Mouse (Mus musculus) olfactory bulb, adult 2 months (tissue): ENCODE data around the gene Xxylt1. TPM values are rescaled to one million over a fixed set of nuclear protein-coding genes. Genes with fewer than 3 reads are reported as not detected.

Source experiments
- H3K27ac ChIP-seq: fragments of 200-500 bp; 2 replicates; pipeline ENCODE4 v1.5.1; 2012; ENCODE audit warnings: low read depth, low read length; ENCODE audit not compliant: insufficient read depth
- H3K4me1 ChIP-seq: fragments of 200-500 bp; 2 replicates; pipeline ENCODE4 v1.6.1; 2012; ENCODE audit warnings: low read length; ENCODE audit not compliant: control insufficient read depth, insufficient read depth
- H3K4me3 ChIP-seq: fragments of 200-500 bp; 2 replicates; pipeline ENCODE4 v1.5.1; 2012; ENCODE audit warnings: mild to moderate bottlenecking, low read depth, low read length, moderate library complexity; ENCODE audit not compliant: insufficient read depth
- CTCF ChIP-seq: fragments of 200-500 bp; IDR thresholded peaks from 2 replicates; pipeline ENCODE4 v1.5.1; 2012; ENCODE audit warnings: low read depth, mild to moderate bottlenecking, low read length, moderate library complexity; ENCODE audit not compliant: insufficient read depth
- POLR2A ChIP-seq: fragments of 200-500 bp; IDR thresholded peaks from 2 replicates; pipeline ENCODE4 v1.6.1; 2012; ENCODE audit warnings: mild to moderate bottlenecking, low read depth, low read length, moderate library complexity; ENCODE audit not compliant: insufficient read depth
- WGBS: fragments of 180-500 bp; shearing (Covaris S2); methylation state at CpG from one replicate; pipeline ENCODE4 v1.1.7; 2018; 5-methylcytosine and 5-hydroxymethylcytosine counted together
- polyA plus RNA-seq: library from polyadenylated mRNA; stranded (reverse); fragments of >200 nt; gene quantifications from 2 replicates; pipeline ENCODE4 v1.2.4, GENCODE M21; 2012; ENCODE audit warnings: low replicate concordance; ENCODE audit not compliant: missing spikeins, insufficient read depth, insufficient read length

Gene Xxylt1
- polyA plus RNA-seq, 1 experiment, result not detected

DNA sequence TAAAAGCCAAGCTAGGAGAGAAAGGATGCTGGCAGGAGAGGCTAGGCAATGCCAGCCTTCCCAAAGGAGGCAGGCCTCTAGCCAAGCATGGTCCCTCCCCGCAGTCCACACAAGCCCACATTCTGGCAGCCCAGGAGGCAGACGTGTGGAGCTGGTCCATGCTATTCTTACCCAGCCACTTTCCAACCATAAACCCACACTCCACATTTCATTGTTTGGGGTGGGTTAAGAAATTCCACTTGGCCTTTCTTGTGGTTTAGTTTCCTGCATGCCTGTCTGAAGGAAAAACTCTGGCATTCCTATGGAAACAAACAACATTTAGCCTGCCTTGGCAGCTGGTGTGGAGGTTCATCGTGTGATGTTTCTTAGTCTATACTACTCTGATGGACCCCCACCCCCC, 61.7 kb downstream of the Xxylt1 start:
- no peak overlapping the region for H3K27ac ChIP-seq
- H3K4me1 ChIP-seq, result peaks cover 12% of the 10 kb centered on the region
- TF ChIP-seq CTCF (no peak), POLR2A (no peak)
- 58% methylated on average over 3 of the region's 3 CpGs for WGBS
- no peak overlapping the region for H3K4me3 ChIP-seq

DNA sequence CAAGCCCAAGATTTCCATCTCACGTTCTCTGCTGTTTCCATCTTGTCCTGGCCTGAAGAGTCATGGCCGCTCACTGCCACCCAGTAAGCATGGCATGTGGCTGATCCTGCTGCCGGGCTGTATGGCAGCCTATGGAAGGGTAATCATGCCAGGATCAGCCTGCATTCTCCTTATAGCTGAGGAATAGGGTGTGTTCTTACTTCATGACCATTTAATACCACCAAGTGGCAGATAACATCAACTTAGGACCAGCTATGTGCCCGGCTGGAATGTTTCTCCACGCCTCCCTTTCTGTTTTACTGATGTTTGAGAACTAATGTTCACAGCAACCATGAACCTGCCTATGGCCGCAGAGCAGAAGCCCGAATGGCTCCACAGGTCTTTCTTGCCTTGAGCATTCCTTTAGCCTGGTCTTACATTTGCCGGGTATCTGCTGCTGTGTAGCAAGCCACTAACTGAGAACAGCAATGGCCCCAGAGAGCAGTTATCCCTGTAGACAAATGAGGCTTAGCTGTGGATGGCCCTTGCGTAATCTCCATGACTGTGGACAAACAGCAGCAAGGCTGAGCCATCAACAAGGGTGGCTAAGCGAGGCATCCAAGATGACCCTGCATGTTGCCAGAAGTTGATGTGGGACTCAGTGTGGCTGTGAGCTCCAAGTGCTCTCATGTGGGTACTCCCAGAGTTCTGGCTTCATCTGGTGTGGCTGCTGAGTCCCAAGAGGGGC, 63.4 kb downstream of the Xxylt1 start:
- Histone ChIP-seq H3K4me1 (peaks cover 6% of the 10 kb centered on the region), H3K27ac (no peak overlapping the region), H3K4me3 (no peak overlapping the region)
- WGBS, result 97% methylated on average over 10 of the region's 10 CpGs
- TF ChIP-seq CTCF (no peak), POLR2A (no peak)

DNA sequence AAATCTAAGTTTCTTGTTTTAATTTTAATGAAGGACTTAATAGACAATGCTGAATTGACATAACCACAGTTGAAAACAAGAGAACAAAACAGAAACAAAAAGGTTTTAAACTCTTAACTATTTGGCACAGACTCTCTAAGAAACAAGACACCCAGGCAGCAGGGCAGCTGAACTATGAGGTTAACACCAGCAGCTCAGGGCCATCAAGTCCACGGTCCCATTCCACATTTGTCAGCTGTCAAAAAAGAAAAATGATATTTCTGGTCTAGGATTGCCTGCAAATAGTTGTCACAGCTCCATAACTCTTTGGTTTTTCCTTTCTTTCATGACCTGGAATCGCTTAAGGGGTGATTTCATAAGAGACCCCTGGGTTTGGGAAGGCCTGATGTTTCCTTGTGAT, 64.6 kb downstream of the Xxylt1 start:
- 88% methylated on average over 2 of the region's 2 CpGs for WGBS
- Histone ChIP-seq H3K4me1 (peaks cover 6% of the 10 kb centered on the region), H3K4me3 (no peak overlapping the region), H3K27ac (no peak overlapping the region)
- TF ChIP-seq POLR2A (no peak), CTCF (no peak)

DNA sequence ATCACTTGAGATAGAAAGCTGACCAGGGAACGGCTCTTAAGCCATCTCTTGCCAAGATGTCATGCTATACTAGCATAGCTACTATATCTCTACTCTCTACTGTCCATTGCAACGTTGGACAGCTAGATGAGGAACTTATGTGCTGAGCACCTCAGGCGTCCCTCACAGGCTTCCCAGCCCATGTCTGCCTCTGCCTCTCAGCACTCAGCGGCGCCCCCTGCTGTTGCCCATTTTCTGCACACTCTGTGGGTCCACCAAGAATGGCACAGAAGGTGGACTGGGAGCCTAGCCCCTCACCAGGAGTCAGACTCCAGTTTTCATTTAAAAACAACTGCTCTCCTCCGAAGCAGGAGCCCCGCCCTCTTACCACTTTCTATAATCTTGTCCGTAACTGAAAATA, 65.1 kb downstream of the Xxylt1 start:
- Histone ChIP-seq H3K4me3 (no peak overlapping the region), H3K4me1 (peaks cover 4% of the 10 kb centered on the region), H3K27ac (no peak overlapping the region)
- no peak for TF ChIP-seq CTCF
- TF ChIP-seq POLR2A, result no peak
- 84% methylated on average over 8 of the region's 8 CpGs for WGBS

DNA sequence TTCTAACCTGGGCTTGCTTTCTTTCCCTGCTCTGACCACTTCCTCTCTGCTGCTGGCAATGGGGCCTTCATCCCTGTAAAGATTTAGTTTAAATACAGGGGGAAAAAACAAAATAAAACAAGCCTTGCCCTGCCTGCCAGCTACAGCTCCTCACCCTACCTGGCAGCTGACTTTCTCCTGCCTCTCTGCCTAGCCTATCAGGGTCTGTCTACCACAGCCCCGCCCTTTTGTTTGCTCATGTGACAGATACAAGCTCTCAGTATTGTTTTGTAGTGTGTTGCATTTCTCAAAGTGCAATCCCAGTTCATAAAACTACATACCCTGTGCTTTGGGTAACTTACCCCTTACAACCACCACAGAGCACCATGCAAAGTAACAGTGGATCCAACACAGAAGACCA, 66.0 kb downstream of the Xxylt1 start:
- Histone ChIP-seq H3K4me1 (no peaks in the 10 kb centered on the region), H3K27ac (no peak overlapping the region), H3K4me3 (no peak overlapping the region)
- WGBS, result 94% methylated on average over 1 of the region's 1 CpGs
- TF ChIP-seq POLR2A, result no peak
- TF ChIP-seq CTCF, result no peak

DNA sequence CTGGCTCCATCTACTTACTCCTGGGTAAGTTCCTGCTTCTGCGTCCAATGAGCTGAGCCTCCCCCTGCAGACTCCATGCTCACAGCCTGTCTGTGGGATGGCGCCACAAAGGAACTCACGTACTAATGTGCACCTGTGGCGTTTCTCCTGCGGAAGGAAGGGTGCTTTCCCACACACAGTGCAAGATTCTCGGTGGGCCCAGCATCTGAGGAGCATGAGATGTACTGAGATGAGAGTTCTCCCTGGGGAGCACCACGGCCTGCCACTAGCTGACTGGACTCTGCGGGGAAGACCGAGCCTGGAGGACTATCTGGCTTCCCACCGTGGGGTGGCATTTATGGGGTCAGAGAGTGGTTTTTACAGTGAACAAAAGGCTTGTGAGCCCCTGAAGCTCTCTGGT, 69.0 kb downstream of the Xxylt1 start:
- WGBS, result 95% methylated on average over 10 of the region's 10 CpGs
- H3K27ac ChIP-seq, result no peak overlapping the region
- H3K4me1 ChIP-seq, result peaks cover 7% of the 10 kb centered on the region; the same call in 1 of the 2 replicates
- no peak overlapping the region for H3K4me3 ChIP-seq
- TF ChIP-seq POLR2A, result no peak
- TF ChIP-seq CTCF, result no peak

DNA sequence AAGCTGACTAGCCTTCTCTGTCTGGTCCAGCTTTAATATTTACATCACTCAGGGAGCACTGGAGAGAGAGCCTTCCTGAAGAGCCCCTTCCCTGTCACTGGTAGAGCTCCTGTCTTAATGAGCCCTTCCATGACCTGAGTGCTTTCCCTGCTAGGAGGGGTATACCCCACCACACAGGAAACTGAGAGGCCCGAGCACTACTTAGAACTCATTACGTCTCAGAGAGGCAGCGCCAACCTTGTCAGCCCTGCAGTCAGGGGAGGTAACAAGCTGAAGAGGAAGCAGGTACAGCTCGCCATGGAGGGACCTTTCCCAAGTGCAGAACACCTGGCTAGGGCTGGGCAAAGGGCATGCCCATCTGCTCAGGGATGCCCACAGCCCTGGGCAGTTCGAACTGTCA, 70.8 kb downstream of the Xxylt1 start:
- H3K4me3 ChIP-seq, result no peak overlapping the region
- H3K27ac ChIP-seq, result no peak overlapping the region
- peaks cover 12% of the 10 kb centered on the region for H3K4me1 ChIP-seq
- no peak for TF ChIP-seq CTCF
- no peak for TF ChIP-seq POLR2A
- WGBS, result 94% methylated on average over 5 of the region's 5 CpGs

DNA sequence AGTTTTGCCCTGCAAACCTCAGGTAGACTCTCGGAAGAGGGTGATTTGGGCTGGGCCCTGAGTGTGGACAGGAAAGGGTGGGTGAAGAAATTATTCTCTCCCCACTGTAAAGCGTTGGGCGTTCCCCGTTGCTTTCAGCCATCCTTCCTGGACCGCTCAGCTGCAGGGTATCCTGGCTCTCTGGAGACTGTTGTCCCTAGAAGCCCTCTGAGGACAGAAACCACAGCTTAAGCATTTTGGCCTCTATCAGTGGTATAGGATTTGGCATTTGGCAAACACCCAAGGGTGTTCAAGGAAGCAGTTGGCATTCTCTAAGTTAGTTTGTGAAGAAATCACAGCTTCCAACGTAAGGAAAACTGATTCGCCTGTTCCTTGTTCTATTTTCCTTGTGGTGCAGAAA, 72.9 kb downstream of the Xxylt1 start:
- no peak overlapping the region for H3K27ac ChIP-seq
- TF ChIP-seq CTCF (no peak), POLR2A (no peak)
- 64% methylated on average over 7 of the region's 7 CpGs for WGBS
- H3K4me3 ChIP-seq, result no peak overlapping the region
- peaks cover 23% of the 10 kb centered on the region for H3K4me1 ChIP-seq

DNA sequence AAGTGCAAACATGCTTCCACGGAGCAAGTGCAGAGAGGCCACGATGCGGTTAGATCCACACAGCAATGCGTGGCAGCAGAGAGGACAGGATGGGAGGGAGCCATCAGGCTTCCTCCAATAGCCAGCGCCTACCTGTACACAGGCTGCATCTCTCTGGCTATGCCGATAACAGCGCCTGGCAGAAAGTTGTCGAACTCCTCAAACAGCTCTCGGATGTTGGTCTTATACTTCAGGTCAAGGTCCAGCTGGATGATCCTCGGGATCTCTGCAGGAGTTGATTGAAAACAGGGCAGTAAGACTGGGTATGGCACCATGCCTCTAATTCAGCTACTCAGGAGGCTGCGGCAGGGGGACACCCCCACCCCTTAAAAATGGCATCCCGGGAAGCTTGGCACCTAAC, 73.7 kb downstream of the Xxylt1 start:
- no peak for TF ChIP-seq CTCF
- no peak for TF ChIP-seq POLR2A
- peaks cover 28% of the 10 kb centered on the region for H3K4me1 ChIP-seq
- H3K27ac ChIP-seq, result no peak overlapping the region
- 90% methylated on average over 12 of the region's 12 CpGs for WGBS
- H3K4me3 ChIP-seq, result no peak overlapping the region

DNA sequence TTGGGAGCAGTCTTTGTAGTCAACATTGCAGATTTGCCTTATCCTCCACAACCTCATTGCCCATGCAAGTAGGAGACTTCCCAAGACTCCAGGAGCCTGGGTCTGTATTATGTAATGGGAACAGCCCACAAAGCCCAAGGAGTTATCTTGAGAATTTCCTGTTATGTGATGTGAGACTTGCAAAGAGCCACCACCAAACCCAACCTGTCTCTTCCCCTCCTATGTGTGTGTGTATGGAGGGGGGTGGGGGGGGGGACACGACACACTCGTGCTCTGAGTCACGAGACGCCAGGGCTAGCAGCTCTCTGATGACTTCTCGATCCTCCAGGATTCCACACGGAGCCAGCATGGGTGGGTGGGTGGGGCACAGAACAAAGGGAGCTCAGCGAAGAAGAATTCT, 75.5 kb downstream of the Xxylt1 start:
- no peak for TF ChIP-seq CTCF
- no peak for TF ChIP-seq POLR2A
- Histone ChIP-seq H3K4me3 (no peak overlapping the region), H3K4me1 (peaks cover 31% of the 10 kb centered on the region), H3K27ac (no peak overlapping the region)
- 33% methylated on average over 7 of the region's 7 CpGs for WGBS
